Mouse (Mus musculus) cortical plate, adult 2 months (tissue): Measurements from ENCODE around the gene Aspscr1.

Experiments
- CTCF ChIP-seq: fragments of 200-500 bp; IDR thresholded peaks from 2 replicates; pipeline ENCODE4 v1.5.1; 2011; ENCODE audit warnings: mild to moderate bottlenecking, control low read depth, low read length; ENCODE audit not compliant: insufficient read depth; ENCODE audit errors: extremely low read depth
- POLR2A ChIP-seq: fragments of 200-500 bp; IDR thresholded peaks from 2 replicates; pipeline ENCODE4 v1.6.1; 2011; ENCODE audit warnings: mild to moderate bottlenecking, low read length, control low read depth; ENCODE audit not compliant: insufficient read depth; ENCODE audit errors: extremely low read depth

GRCm38 (mm10) chr11:120632559-120633519 is 39.9 kb upstream of the Aspscr1 start:
- TF ChIP-seq POLR2A (no peak), CTCF (no peak)
